Mouse (Mus musculus) gastrocnemius, adult 8-10 months (tissue): ENCODE results near the gene Tmc2. TPM values are rescaled to one million over a fixed set of nuclear protein-coding genes. Genes with fewer than 3 reads are reported as not detected.

Experiments used
- DNase-seq, 2 experiments: peaks; one replicate each; pipeline ENCODE4 v3.0.0; 2022; ENCODE audit warnings: low spot score in 2 of 2
- total RNA-seq, 4 experiments: library from RNA; stranded (reverse); gene quantifications; 2 replicates each; pipeline ENCODE4 v1.2.4; 2022

Tmc2 gene
- not detected for total RNA-seq

DNA sequence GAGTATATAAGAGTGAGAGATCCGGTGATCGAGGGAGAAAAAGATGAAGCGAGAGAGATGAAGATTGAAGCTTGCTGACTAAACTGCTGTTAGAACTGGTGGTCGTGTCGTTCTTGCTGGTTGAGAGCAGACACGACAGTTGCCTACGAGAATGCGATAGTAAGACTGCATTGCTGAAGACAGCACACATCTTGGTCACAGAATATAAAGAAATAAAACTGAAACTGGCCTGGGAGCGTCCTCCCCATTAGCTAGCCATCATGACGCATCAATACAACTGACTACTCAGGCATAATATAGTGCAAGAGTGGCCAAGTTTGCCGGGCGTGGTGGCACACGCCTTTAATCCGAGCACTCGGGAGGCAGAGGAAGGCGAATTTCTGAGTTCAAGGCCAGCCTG lies at the start of gene Tmc2:
Gene Tmc2, plus strand, starts transcription at position 301 of the 400 bp plus-strand sequence.
- no peak for DNase-seq

- DNase-seq: no peak
Observed at GRCm38 (mm10) chr2:130146089-130146668, 48.8 kb upstream of the Tmc2 start.

- no peak for DNase-seq
Observed at GRCm38 (mm10) chr2:130155171-130155570, 39.8 kb upstream of the Tmc2 start.

DNA sequence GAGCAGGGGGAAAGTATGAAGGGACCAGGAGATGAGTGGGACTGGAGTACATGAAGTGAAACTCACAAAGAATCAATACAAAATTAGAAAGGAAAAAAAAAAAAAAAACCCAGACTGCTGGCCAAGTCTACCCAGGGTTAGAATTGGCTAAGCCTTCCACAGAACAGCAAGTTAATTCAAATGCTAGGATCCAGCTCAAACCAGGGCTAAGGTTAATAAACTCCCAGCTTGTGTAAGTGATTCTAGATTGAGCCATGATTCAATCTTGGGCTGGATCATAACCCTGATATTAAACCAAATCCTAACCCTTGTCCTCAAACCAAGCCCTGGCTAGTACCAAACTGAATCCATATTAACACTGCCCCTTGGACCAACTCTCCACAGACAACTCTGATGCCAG lies 39.1 kb upstream of the Tmc2 start:
- DNase-seq: no peak

DNA sequence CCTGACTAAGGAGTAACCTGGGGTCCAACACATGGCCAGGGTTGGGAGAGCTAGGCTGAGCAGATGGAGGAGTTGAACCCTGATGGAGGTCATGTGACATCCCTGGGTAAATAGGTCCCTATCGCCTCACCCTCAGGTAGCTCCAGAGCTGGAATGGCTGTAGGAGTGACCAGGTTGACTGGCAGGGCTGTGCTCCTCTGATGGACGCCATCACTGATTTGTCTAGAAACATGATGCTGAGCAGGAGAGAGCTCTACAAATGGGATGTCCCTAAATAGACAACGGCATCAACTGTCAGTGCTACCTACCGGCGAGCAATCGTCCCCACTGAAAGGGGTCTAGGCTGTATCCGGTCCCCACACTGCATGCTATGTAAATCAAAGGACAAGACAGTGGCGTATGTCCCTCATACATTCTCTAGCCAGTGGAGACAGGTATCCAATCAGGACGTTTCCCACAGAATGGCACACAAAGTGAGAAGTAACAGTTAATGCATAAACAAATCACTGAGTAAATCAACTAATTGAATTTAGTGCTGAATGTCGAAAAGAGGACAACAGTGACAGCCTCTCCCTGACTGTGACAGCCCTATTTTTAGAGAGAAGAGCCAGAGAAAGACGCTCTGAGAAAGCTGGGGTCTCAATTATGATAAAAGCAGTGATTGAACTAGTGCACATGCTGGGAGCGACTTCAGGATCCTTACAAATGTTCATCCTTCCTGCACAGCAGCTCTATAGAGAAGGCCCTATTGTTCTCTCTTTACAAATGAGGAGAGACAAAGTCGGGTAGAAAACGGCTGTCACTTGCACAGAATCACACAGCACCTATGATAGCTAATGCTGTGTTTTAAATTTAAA lies 37.5 kb upstream of the Tmc2 start:
- no peak for DNase-seq

- DNase-seq: no peak
Observed at GRCm38 (mm10) chr2:130158088-130158437, 36.9 kb upstream of the Tmc2 start.

DNA sequence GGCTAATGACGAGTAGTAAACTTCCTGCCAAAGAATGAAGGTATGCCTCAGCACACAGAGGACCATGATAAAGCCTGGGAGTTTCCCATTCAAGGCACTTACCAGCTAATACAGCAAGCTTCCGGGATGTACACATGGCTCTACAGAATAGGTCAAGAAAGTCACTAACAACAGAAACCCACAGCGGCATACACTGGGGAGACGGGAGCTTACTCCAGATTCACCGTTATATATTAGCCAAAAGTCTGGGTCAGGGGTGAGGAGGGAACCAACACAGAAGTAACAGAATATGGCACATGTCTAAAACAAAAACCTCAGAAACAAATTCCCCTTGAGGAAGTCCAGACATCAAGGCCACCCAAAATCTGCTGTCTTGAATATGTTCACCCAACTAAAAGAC lies 32.3 kb upstream of the Tmc2 start:
- DNase-seq: no peak

DNA sequence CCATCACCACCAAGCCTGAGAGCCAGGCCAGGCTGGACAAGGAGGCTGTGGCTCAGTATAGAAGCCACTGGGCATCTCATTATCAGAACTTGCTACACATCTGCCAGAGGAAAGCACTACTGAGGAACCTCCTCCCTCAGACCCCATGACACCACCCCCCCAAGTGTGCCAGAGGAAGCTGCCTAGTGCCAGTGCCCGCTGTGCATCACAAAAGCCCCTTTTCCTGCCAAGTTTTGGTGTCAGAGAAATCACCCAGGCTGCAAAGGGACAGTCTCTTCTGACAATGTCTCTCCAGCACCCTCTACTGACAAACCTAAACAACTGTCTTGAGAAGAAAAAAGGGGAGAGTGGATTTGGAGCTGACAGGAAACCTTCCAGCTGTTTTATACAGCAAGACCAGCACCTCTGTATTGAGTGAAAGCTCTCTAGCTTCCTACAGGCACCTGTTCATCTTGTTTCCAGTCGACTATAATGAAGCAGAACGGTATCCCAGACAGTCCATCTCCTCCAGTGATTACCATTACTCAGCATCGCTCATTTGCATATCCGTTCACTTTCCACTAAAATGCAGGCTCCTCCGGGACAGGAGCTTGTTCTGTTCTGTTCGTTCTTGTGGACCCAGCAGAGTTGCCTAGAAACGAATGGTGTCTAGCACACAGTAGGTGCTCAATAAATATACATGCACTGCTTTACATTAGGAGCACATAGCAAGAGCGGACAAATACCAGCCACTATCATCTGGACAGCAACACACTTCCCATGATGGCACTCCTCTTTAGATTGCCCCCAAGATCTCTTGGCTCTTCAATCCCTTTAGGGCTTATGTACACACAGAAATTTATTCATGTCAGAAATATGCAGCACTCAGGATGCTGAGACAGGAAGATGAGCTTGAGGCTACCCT lies 28.4 kb upstream of the Tmc2 start:
- DNase-seq: no peak

GRCm38 (mm10) chr2:130167861-130168260 lies 27.1 kb upstream of the Tmc2 start:
- no peak for DNase-seq

DNA sequence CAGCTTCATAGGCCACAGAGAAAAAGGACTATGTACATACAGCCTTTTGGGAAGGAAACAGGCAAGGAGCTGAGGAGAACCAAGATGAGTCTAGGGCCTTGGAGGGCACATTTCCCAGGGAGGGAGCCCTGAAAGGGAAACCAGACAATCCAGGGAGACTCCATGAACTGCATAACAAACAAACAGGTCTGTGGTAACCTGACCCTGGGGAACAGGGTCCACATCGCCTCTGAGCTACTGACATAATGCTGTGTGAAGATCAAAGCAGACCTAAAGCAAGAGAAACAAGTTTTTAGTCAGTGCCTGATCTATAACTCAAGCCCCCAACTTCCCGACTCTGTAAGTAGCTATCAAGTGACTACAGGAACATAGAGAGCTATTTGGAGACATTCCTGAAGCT lies 23.3 kb upstream of the Tmc2 start:
- DNase-seq: no peak

DNA sequence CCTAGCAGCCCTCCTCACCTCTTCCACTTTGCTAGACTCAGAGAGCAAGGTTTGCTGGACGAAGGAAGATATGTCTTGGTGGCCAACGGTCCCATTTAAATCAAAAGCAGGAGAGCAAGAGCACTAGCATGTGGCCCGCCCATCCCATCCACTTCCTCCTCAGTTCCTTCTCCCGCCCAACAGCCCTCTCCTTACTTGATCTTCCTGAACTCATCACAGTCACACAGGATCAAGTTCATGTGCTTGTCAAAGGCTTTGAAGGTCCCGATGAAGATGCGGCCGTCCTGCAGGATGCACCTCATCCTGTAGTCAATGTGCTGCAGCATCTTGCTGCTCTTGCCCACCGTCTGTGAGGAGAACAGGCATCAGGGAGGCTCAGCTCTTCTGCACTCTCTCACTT lies 18.2 kb upstream of the Tmc2 start:
- DNase-seq: no peak

DNA sequence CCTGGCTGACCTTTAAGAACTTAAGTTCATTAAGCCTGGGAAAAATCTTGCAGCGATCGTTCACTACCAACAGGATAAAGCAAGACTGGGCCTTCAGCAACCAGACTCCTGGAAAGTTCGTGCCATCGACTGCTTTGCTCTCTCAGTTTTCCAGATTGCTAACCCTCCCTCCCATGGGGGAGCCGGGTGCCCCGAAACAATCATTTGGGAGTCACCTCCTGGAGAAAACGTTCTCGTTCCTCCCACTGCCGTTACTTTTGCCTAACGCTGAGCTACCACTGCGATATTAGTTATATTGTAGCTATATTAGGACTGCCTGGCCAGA lies 16.7 kb upstream of the Tmc2 start:
- no peak for DNase-seq

GRCm38 (mm10) chr2:130178706-130179506 lies 16.1 kb upstream of the Tmc2 start, which contains the start of gene Snrpb:
Gene Snrpb, minus strand, starts transcription at chr2:130179403.
- DNase-seq: peak; percentile 77 to 82

DNA sequence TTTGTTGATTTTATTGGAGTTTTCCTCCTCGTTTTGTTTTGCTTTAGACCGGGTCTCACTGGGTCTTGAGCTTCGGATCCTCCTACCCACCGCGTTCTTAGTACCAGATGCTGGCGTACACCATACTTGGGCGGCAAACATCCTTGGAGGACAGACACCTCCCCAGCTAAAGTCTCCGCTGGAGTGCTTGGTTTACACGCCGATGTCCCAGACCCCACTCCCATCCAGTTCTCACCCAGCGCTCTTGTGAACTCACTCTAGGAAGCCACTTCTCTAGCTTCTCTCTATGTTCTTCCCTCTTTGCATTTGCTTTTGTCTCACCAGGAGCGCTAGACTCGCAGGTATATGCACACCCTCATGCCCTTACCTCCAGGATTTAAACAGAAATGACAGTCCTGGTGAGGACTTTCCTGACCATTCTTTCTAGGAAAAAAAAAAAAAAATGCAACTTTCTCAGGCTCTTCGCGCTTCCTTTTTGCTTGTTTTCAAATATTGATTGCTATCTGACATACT lies 15.4 kb upstream of the Tmc2 start:
- peak in 1 of 2 experiments; percentile 16 for DNase-seq

DNA sequence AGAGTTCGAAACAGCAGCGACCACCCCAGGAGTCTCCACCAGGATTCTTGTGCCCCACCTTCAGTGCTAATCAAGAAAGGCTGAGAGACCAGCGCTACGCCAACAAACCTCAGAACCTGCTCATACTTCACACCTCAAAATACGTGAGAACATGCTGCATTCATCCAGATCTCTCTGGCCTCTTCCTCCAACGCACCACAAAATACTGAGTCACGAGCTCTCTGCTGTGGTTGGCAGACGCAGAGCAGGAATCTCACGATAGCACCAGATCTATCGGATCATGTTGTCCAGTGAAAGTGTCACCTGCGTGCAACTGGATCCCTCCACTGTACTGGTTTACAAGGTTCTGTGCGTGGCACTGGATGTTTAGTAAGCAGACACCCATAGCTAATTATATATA lies 6.6 kb upstream of the Tmc2 start:
- DNase-seq: no peak

GRCm38 (mm10) chr2:130200961-130201360 lies 6.0 kb downstream of the Tmc2 start:
- no peak for DNase-seq

DNA sequence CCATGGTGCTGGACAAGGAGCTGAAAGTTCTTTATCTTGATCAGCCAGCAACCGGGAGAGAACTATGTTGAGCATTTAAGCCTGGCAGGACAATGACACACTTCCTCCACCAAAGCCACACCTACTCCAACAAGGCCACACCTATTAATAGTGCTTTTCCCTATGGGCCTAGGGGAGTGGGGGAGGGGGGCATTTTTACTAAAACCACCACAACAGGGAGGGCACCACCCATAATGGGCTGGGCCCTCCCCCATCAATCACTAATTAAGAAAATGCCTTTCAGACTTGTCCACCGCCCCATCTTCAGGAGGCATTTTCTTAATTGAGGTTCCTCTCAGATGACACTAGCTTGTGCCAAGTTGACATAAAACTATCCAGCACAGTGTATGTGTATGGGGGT lies 12.4 kb downstream of the Tmc2 start:
- no peak for DNase-seq

DNA sequence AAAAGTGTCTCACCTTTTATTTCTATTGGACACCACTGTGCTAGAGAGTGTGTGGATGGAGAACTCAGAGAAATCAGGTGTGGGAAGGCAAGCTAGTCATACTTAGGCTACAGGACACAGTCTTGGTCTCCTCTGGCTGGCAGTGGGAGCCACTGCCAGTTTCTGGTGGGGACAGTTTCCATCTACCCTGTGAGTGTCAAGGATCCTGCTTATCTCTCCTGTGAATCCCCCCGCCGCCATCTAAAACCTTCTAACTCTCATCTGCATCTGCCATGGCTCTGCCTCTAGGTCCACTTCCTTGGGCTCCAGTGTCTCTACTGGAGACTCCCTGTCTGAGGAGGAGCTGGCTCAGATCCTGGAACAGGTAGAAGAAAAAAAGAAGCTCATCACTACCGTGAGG lies 13.0 kb downstream of the Tmc2 start:
- no peak for DNase-seq

- DNase-seq: no peak
Observed at GRCm38 (mm10) chr2:130209636-130210035, 14.6 kb downstream of the Tmc2 start.

- DNase-seq: no peak
Observed at GRCm38 (mm10) chr2:130211581-130211980, 16.6 kb downstream of the Tmc2 start.

DNA sequence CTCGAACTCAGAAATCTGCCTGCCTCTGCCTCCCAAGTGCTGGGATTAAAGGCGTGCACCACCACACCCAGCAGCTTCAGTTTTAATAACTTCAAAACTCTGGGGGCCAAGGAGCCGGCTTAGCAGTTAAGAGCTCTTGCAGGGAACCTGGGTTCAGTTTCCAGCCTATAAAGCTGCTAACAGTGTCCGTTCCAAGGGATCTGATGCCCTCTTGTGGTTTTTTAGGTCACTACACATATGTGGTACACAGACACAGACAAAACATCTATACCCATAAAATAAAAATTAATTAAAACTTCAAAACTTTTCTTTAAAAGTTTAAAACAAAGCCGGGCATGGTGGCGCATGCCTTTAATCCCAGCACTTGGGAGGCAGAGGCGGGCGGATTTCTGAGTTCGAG lies 51.9 kb downstream of the Tmc2 start:
- DNase-seq: no peak
